In the genomic region with DNA sequence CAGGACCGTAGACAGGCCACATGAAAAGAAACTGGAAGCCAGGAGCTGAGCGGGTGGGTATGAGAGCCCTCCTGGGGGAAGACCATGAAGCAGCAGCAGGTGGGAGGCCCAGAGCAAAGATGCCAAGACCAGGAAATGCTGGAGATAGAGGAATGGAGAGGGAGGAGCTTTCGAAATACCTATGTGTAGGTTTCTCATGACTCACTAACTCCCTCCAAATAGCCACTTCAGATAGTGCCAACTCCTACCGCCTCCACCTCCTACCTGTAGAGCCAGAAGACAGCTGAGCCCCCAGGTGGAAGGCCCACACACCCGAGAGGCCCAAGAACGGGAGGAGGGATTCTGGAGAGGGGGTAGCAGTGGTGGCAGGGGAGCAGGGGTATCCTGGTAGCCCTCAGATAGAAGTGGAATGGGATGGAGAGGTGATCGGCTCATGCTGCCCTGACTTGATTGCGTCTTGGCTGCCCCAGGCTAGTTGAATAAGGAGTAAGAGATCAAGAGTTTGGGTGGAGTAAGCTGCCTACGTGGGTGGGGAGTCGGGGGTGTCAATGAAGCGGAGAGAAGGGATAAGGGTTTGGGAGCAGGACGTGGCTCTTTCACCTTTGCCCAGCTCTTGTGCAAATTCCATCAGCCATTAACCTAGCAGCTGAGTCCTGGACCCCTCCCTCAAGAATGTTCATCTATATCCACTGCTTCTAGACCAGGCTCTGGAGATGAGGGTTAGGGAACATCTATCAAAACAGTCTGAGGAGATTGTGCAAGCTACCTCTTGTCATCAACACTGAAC, we compare ENCODE assay signal across 16 mouse cellular contexts. TPM values are rescaled to one million over a fixed set of nuclear protein-coding genes. Genes with fewer than 3 reads are reported as not detected.
DNase-seq lines count a peak whose midpoint lies in the region; ATAC-seq and TF ChIP-seq lines count a peak whose summit lies in the region.
"Had no signal": no experiment of that assay in that cellular context is flagged by ENCODE, and none has a peak within 500 bp of the region (broad histone marks: within the 10 kb centered on the region; RNA-seq: fewer than 3 reads in every experiment).

Gene Slc23a3, minus strand, starts transcription at position 470 of the 787 bp plus-strand sequence.

- H3K27ac ChIP-seq in kidney, embryonic 15.5 days: no peak within 1 kb of the TSS
- no peak within 1 kb of the TSS for H3K27ac ChIP-seq in liver, embryonic 14.5 days
- H3K27ac ChIP-seq: heart, embryonic 13.5 days; hindbrain, embryonic 10.5 days; limb, embryonic 10.5 days had no signal

- WGBS in kidney, embryonic 15.5 days: 53% methylated on average over 12 of the region's 12 CpGs
- WGBS in liver, embryonic 14.5 days (ENCODE audit: insufficient replicate concordance): 52% methylated on average over 12 of the region's 12 CpGs

- TF ChIP-seq CTCF in liver, embryonic 14.5 days (IDR thresholded peaks at IDR 0.05; ENCODE audit: low read depth): no peak

- no peak within 1 kb of the TSS for H3K4me3 ChIP-seq in kidney, embryonic 15.5 days (replicated peaks)
- H3K4me3 ChIP-seq in liver, embryonic 14.5 days (ENCODE audit: insufficient read depth in 1 of 2, low read depth in 2 of 2, low read length in 2 of 2): no peak within 1 kb of the TSS
- H3K4me3 ChIP-seq: heart, embryonic 13.5 days; hindbrain, embryonic 10.5 days; limb, embryonic 10.5 days had no signal

- H3K27me3 ChIP-seq in kidney, embryonic 15.5 days: no peaks in the 10 kb centered on the region; the same call in 1 of the 2 replicates
- H3K27me3 ChIP-seq in liver, embryonic 14.5 days (ENCODE audit: control insufficient read depth, insufficient read depth, low read length): no peaks in the 10 kb centered on the region

- no peak for DNase-seq in frontal cortex, postnatal 25 days (ENCODE audit: low spot score in 2 of 2)
- peak; percentile 55 for DNase-seq in brain, adult 2 months (ENCODE audit: low read depth, low spot score)
- DNase-seq in liver, embryonic 14.5 days (ENCODE audit: low read depth in 3 of 3, low spot score in 3 of 3): no peak
- DNase-seq in c-Kit-positive CD71-positive TER-119-positive erythroid progenitor cells, embryonic 14.5 days (ENCODE audit: low spot score): no peak
- DNase-seq in B cell, adult 2 months: no peak
- DNase-seq in layer of hippocampus, adult 9-11 months: no peak
- DNase-seq: adrenal gland, postnatal 36 days; cerebellum, postnatal 25 days; gastrocnemius, postnatal 36 days; lung, postnatal 10 days had no signal

- 0 out of 2 replicates have a peak, but pooled peaks have one; percentile 4 for ATAC-seq in frontal cortex, adult (ENCODE audit: low TSS enrichment)
- ATAC-seq in kidney, embryonic 15.5 days (replicated peaks; ENCODE audit: low FRiP score): peak; percentile 52
- ATAC-seq in liver, embryonic 14.5 days (ENCODE audit: insufficient read depth): no peak

- no peaks in the 10 kb centered on the region for H3K9me3 ChIP-seq in kidney, embryonic 15.5 days (replicated peaks)
- H3K9me3 ChIP-seq in liver, embryonic 14.5 days (ENCODE audit: control insufficient read depth, low read length): no peaks in the 10 kb centered on the region
- H3K9me3 ChIP-seq: heart, embryonic 13.5 days; hindbrain, embryonic 10.5 days; limb, embryonic 10.5 days had no signal

- H3K9ac ChIP-seq in kidney, embryonic 15.5 days: no peak within 1 kb of the TSS
- H3K9ac ChIP-seq in liver, embryonic 14.5 days (replicated peaks): no peak within 1 kb of the TSS; the same call in 1 of the 2 replicates

- peaks cover 35% of the 10 kb centered on the region for H3K36me3 ChIP-seq in kidney, embryonic 15.5 days
- peaks cover 38% of the 10 kb centered on the region for H3K36me3 ChIP-seq in liver, embryonic 14.5 days (replicated peaks; ENCODE audit: control insufficient read depth, insufficient read depth, low read depth)

- no peaks in the 10 kb centered on the region for H3K4me1 ChIP-seq in kidney, embryonic 15.5 days
- peaks cover 33 to 38% of the 10 kb centered on the region in 2 experiments for H3K4me1 ChIP-seq in liver, embryonic 14.5 days (replicated peaks; ENCODE audit: control insufficient read depth in 2 of 2, insufficient read depth in 2 of 2, low read length in 1 of 2)
- H3K4me1 ChIP-seq: heart, embryonic 13.5 days; hindbrain, embryonic 10.5 days; limb, embryonic 10.5 days had no signal

- H3K4me2 ChIP-seq in kidney, embryonic 15.5 days: 0 out of 2 replicates have a peak within 1 kb of the TSS, but pooled peaks have one; percentile 7
- peak within 1 kb of the TSS; percentile 11; the same call in 1 of the 2 replicates for H3K4me2 ChIP-seq in liver, embryonic 14.5 days (ENCODE audit: low read depth)
- H3K4me2 ChIP-seq: heart, embryonic 13.5 days had no signal

- no peak for TF ChIP-seq EP300 in liver, embryonic 14.5 days (IDR thresholded peaks at IDR 0.05; ENCODE audit: low read depth)

RNA-seq across cellular contexts. Expression of gene Slc23a3, which starts in this region (rescaled TPM):
- 2.5 and 4.3 TPM in 2 replicates for polyA plus RNA-seq in kidney, embryonic 15.5 days (2015; fragmentation: Nextera tagmentation; extraction: Ambion mirVana)
- polyA plus RNA-seq in liver, embryonic 14.5 days (2012; rRNA removed): 1.4 and 1.7 TPM in 2 replicates
- 1.2 TPM in 2 replicates for polyA plus RNA-seq in liver, embryonic 14.5 days (2014; fragmentation: Nextera tagmentation; extraction: Ambion mirVana)
- polyA plus RNA-seq: hindbrain, embryonic 10.5 days; limb, embryonic 10.5 days; neural tube, embryonic 14.5 days had no signal
